Mouse (Mus musculus): ENCODE measurements around the gene Scaf4. TPM values are rescaled to one million over a fixed set of nuclear protein-coding genes. Genes with fewer than 3 reads are reported as not detected.

The Scaf4 gene
- polyA plus RNA-seq, 1 experiment: 51.8 TPM

DNA sequence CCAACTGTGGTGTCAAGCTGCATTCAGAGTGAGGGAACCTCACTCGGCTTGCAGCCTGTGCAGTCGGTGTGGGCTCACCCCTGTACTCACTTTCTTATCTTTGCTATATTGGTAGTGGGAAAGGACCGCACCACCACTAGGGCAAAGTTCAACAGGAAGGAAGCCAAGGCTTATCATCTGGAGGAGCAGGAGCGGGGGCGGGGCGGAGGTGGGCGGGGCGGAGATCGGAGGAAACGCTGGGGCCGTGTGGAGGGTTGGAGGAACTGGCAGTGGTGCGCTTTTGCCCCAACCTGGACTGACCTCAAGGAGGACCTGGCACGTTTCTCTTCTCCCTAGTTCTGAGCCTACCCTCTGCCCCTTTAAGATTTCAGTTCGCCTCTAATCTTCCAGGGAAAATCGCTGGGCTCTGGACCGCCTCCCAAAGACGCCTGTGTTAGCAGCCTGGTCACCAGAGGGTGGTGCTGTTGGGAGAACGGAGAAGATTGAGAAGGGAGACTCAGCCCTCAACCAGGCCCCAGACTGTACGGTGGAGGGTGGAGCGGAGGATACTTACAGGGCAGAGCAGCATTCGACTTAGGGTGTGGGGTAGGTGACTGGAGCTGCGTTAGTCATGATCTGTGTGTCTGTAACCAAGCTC is 86.8 kb downstream of the Scaf4 start:
- Histone ChIP-seq H3K4me1 (ENCODE audit: control insufficient read depth, insufficient read depth, low read length) (peaks cover 16% of the 10 kb centered on the region), H3K4me3 (replicated peaks; ENCODE audit: extremely low read depth, low read depth, low read length) (peak overlapping the region; percentile 46)
- peak; percentile 19; the same call in 1 of the 2 replicates for TF ChIP-seq POLR2A (IDR thresholded peaks at IDR 0.05; ENCODE audit: borderline replicate concordance, extremely low read depth, low read depth, low read length)
- TF ChIP-seq CTCF (IDR thresholded peaks at IDR 0.05; ENCODE audit: insufficient read depth, low read length): peak; percentile 65
- WGBS: under 1% methylated on average over 22 of the region's 22 CpGs
- DNase-seq: peak; percentile 79

DNA sequence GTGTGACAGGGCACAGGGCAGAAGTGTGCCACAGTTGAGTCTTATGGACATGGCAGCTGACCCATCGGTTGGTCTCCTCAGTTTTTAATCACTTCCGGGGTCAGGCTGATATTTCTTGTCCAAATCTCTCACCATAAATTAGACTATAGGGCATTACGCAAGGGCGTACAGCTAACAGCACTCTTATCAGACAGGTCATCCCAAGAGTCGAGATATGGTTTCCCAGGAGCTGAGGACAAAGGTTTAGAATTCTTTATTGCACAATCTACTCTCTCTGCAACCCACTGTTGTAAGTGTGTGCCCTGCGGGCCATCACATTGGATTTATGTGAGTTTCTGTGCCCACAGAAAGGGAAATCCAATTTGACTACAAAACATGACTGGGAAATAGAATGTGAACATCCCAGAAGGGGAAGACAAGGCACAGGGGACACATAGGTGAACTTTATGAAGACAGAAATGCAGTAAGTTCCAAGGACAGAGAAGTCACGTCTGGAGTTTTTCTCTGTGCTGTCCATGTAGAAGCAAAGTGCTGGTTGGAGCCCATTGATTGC is 87.5 kb downstream of the Scaf4 start:
- H3K4me3 ChIP-seq (replicated peaks; ENCODE audit: extremely low read depth, low read depth, low read length): no peak overlapping the region
- peaks cover 16% of the 10 kb centered on the region for H3K4me1 ChIP-seq (ENCODE audit: control insufficient read depth, insufficient read depth, low read length)
- TF ChIP-seq CTCF (IDR thresholded peaks at IDR 0.05; ENCODE audit: insufficient read depth, low read length): no peak
- TF ChIP-seq POLR2A (IDR thresholded peaks at IDR 0.05; ENCODE audit: borderline replicate concordance, extremely low read depth, low read depth, low read length): no peak
- WGBS: 61% methylated on average over 7 of the region's 7 CpGs
- no peak for DNase-seq

DNA sequence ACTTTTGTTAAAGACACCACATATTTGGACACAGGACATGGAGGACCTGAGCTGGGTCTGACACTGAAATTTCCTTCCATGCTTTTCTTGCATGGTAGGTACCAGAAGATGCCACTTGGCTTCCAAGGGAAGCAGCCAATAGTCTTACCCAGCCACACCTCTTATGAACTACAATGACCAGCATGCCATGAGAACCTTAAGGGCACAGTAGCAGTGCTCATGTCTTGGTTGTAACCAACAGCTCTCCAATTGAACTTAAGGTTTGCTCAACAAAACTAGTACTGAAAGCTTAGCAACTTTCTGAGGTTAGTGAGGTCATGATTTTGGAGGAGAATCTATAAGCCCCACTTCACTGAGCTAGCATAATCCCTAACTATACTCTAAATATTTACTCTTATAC is 90.6 kb downstream of the Scaf4 start:
- Histone ChIP-seq H3K4me1 (ENCODE audit: control insufficient read depth, insufficient read depth, low read length) (peaks cover 13% of the 10 kb centered on the region), H3K4me3 (replicated peaks; ENCODE audit: extremely low read depth, low read depth, low read length) (no peak overlapping the region)
- no peak for DNase-seq
- no peak for TF ChIP-seq CTCF (IDR thresholded peaks at IDR 0.05; ENCODE audit: insufficient read depth, low read length)
- no peak for TF ChIP-seq POLR2A (IDR thresholded peaks at IDR 0.05; ENCODE audit: borderline replicate concordance, extremely low read depth, low read depth, low read length)

- TF ChIP-seq POLR2A (IDR thresholded peaks at IDR 0.05; ENCODE audit: borderline replicate concordance, extremely low read depth, low read depth, low read length) (no peak), CTCF (IDR thresholded peaks at IDR 0.05; ENCODE audit: insufficient read depth, low read length) (no peak)
- peaks cover under 1% of the 10 kb centered on the region; the same call in 1 of the 2 replicates for H3K4me1 ChIP-seq (ENCODE audit: control insufficient read depth, insufficient read depth, low read length)
- DNase-seq: no peak
- no peak overlapping the region for H3K4me3 ChIP-seq (replicated peaks; ENCODE audit: extremely low read depth, low read depth, low read length)
- WGBS: 76% methylated on average over 6 of the region's 6 CpGs
Measured at GRCm38 (mm10) chr16:90191289-90191688, 93.0 kb downstream of the Scaf4 start.

DNA sequence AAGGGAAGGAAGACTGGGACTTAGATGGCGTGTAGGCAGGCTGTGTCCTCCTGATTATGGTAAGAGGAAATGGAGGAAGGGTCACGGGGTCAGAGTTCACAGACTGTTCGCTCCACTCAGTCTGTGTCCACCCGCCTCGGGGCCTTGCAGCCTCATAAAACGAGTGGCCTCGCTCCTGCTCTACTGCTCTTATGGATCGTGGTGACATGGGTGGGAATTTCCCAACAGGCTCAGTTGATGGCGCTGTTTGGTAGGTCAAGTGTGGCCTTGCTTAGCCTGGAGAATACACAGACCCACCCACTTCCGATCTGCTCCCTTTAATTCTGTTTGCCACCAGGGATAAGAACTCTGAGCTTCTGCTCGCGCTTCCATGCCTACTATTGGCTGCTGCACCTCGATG is 96.8 kb downstream of the Scaf4 start:
- TF ChIP-seq POLR2A (IDR thresholded peaks at IDR 0.05; ENCODE audit: borderline replicate concordance, extremely low read depth, low read depth, low read length) (no peak), CTCF (IDR thresholded peaks at IDR 0.05; ENCODE audit: insufficient read depth, low read length) (peak; percentile 79)
- Histone ChIP-seq H3K4me1 (ENCODE audit: control insufficient read depth, insufficient read depth, low read length) (no peaks in the 10 kb centered on the region), H3K4me3 (replicated peaks; ENCODE audit: extremely low read depth, low read depth, low read length) (no peak overlapping the region)
- WGBS: 14% methylated on average over 13 of the region's 13 CpGs
- peak; percentile 48 for DNase-seq

DNA sequence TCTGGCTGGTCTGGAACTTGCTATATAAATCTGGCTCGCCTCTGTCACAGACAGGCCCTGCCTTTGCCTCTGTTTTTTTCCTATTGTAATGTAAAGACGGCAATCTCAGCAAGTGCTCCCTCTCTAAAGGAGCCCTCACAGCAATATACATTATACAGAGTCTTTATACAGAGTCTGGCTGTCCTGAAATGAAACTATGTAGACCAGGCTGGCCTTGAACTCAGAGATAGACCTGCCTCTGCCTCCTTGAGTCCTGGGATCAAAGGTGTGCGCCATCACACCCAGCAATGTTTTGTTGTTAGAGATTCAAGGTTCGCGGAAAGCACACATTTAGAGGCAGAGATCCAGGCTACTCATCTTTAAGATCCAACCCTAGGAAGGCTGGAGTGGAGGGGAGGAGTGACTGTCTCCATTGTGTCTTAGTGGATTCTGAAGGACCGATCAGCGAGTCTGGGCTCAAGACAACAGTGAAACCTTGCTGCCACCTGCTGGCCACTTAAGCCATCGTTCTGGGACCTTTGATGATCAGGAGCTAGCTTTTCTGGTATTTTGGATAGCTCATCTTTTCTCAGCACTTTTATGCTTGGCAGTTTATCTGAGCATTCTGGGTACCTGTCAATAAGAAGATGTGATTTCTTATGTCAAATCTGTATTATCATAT is 98.2 kb downstream of the Scaf4 start:
- Histone ChIP-seq H3K4me1 (ENCODE audit: control insufficient read depth, insufficient read depth, low read length) (no peaks in the 10 kb centered on the region), H3K4me3 (replicated peaks; ENCODE audit: extremely low read depth, low read depth, low read length) (no peak overlapping the region)
- peak; percentile 76 for DNase-seq
- peak; percentile 93 for TF ChIP-seq CTCF (IDR thresholded peaks at IDR 0.05; ENCODE audit: insufficient read depth, low read length)
- TF ChIP-seq POLR2A (IDR thresholded peaks at IDR 0.05; ENCODE audit: borderline replicate concordance, extremely low read depth, low read depth, low read length): no peak
- WGBS: 43% methylated on average over 8 of the region's 8 CpGs

GRCm38 (mm10) chr16:90184135-90184534 is 100.2 kb downstream of the Scaf4 start:
- no peak for DNase-seq
- 68% methylated on average over 6 of the region's 6 CpGs for WGBS
- TF ChIP-seq POLR2A (IDR thresholded peaks at IDR 0.05; ENCODE audit: borderline replicate concordance, extremely low read depth, low read depth, low read length): no peak
- no peak for TF ChIP-seq CTCF (IDR thresholded peaks at IDR 0.05; ENCODE audit: insufficient read depth, low read length)
- H3K4me1 ChIP-seq (ENCODE audit: control insufficient read depth, insufficient read depth, low read length): no peaks in the 10 kb centered on the region
- H3K4me3 ChIP-seq (replicated peaks; ENCODE audit: extremely low read depth, low read depth, low read length): no peak overlapping the region

- DNase-seq: no peak
- H3K4me3 ChIP-seq (replicated peaks; ENCODE audit: extremely low read depth, low read depth, low read length): no peak overlapping the region
- TF ChIP-seq CTCF (IDR thresholded peaks at IDR 0.05; ENCODE audit: insufficient read depth, low read length) (no peak), POLR2A (IDR thresholded peaks at IDR 0.05; ENCODE audit: borderline replicate concordance, extremely low read depth, low read depth, low read length) (no peak)
- WGBS: 71% methylated on average over 8 of the region's 8 CpGs
- H3K4me1 ChIP-seq (ENCODE audit: control insufficient read depth, insufficient read depth, low read length): no peaks in the 10 kb centered on the region
Measured at GRCm38 (mm10) chr16:90181673-90182072, 102.6 kb downstream of the Scaf4 start.

DNA sequence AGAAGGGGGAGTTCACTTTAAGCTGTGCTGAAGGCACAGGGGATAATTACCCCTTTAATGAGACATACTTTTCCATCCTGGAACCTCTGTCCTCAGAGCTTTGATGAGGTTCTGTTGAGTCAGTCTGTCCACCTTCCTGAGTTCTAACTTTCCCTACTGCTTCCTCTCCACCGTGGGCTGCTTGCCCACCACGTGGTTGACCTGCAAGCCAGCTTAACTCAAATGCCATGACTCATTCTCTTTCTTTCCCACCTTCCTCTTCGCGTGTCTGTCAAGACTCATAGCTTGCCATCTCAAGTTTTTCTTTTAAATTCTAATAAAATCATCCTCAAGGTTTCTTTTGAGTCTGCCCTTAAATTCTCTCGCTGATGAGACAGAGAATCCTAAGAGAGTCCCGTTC is 103.3 kb downstream of the Scaf4 start:
- Histone ChIP-seq H3K4me1 (ENCODE audit: control insufficient read depth, insufficient read depth, low read length) (no peaks in the 10 kb centered on the region), H3K4me3 (replicated peaks; ENCODE audit: extremely low read depth, low read depth, low read length) (no peak overlapping the region)
- TF ChIP-seq CTCF (IDR thresholded peaks at IDR 0.05; ENCODE audit: insufficient read depth, low read length) (no peak), POLR2A (IDR thresholded peaks at IDR 0.05; ENCODE audit: borderline replicate concordance, extremely low read depth, low read depth, low read length) (no peak)
- 65% methylated on average over 6 of the region's 6 CpGs for WGBS
- no peak for DNase-seq

DNA sequence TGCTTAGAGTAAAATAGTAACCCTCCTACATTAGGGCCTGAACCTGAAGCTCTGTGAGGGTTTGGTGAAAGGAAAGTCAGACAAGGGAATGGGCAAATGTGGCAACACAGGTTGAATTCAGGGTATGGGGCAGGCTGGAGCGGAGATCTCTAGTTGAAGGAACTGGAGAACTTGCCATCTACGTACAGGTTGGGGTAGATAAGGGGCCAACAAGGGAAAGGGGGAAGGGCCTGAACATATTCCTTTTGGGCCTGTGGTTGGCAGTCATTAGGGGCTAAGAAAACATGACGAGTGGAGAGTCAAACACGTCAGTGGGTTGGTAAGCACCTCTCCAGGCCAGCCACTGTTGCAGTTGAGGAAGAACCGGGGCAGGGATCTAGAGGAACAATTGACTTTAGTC is 104.4 kb downstream of the Scaf4 start:
- no peak for DNase-seq
- 77% methylated on average over 5 of the region's 5 CpGs for WGBS
- no peaks in the 10 kb centered on the region for H3K4me1 ChIP-seq (ENCODE audit: control insufficient read depth, insufficient read depth, low read length)
- TF ChIP-seq CTCF (IDR thresholded peaks at IDR 0.05; ENCODE audit: insufficient read depth, low read length): no peak
- no peak for TF ChIP-seq POLR2A (IDR thresholded peaks at IDR 0.05; ENCODE audit: borderline replicate concordance, extremely low read depth, low read depth, low read length)
- H3K4me3 ChIP-seq (replicated peaks; ENCODE audit: extremely low read depth, low read depth, low read length): no peak overlapping the region
